Mouse (Mus musculus) CH12.LX (cell line): ENCODE results near the gene Cog3. TPM values are rescaled to one million over a fixed set of nuclear protein-coding genes. Genes with fewer than 3 reads are reported as not detected.

Experiments used
- DNase-seq: peaks from one replicate; pipeline ENCODE4 v3.0.0-alpha.2; 2013; ENCODE audit errors: extremely low read depth
- H3K27ac ChIP-seq: 2 replicates; pipeline ENCODE4 v1.5.1; 2012; ENCODE audit warnings: low read depth, mild to moderate bottlenecking, control low read depth, moderate library complexity; ENCODE audit not compliant: insufficient read depth
- H3K27me3 ChIP-seq: replicated peaks from 2 replicates; pipeline ENCODE3; 2012; ENCODE audit warnings: inconsistent platforms
- H3K36me3 ChIP-seq, 2 experiments: replicated peaks in 1 of 2; 2 replicates each; pipeline versions ENCODE3 to v1.6.1; 2012; ENCODE audit warnings: inconsistent platforms in 1 of 2, low read length in 1 of 2, mild to moderate bottlenecking in 1 of 2, mixed read lengths in 1 of 2, moderate library complexity in 1 of 2; ENCODE audit not compliant: control insufficient read depth in 1 of 2, insufficient read depth in 1 of 2
- H3K4me1 ChIP-seq, 2 experiments: 2 replicates each; pipeline ENCODE4 v1.6.1; 2012; ENCODE audit warnings: inconsistent platforms in 1 of 2, moderate library complexity in 1 of 2; ENCODE audit not compliant: insufficient read depth in 2 of 2, control insufficient read depth in 1 of 2
- H3K4me2 ChIP-seq: 2 replicates; pipeline ENCODE4 v1.6.1; 2012; ENCODE audit warnings: low read depth, mild to moderate bottlenecking, control low read depth; ENCODE audit not compliant: poor library complexity, insufficient read depth, severe bottlenecking
- H3K4me3 ChIP-seq, 3 experiments: fragments of 150-350 bp in 1 of 3; sonication (generic) in 1 of 3; replicated peaks in 1 of 3; 2 replicates each; pipeline versions ENCODE3 to v1.5.1; 2011 to 2012; ENCODE audit warnings: low read depth in 2 of 3, low read length in 2 of 3, mild to moderate bottlenecking in 2 of 3, moderate library complexity in 2 of 3, control low read depth in 1 of 3, improper control_type of control experiment in 1 of 3, inconsistent platforms in 1 of 3, mixed read lengths in 1 of 3; ENCODE audit not compliant: poor library complexity in 1 of 3
- H3K79me2 ChIP-seq: replicated peaks from 2 replicates; pipeline ENCODE4 v1.6.1; 2012; ENCODE audit warnings: mild to moderate bottlenecking, moderate library complexity; ENCODE audit not compliant: control insufficient read depth, poor library complexity, insufficient read depth, severe bottlenecking; ENCODE audit errors: extremely low read depth
- H3K9ac ChIP-seq: 2 replicates; pipeline ENCODE4 v1.6.1; 2012; ENCODE audit warnings: low read depth, mild to moderate bottlenecking, control low read depth, moderate library complexity; ENCODE audit not compliant: insufficient read depth
- H3K9me3 ChIP-seq: replicated peaks from 2 replicates; pipeline ENCODE3; 2012; ENCODE audit warnings: low read length, inconsistent platforms, mixed read lengths
- CHD1 ChIP-seq: IDR thresholded peaks from 2 replicates; pipeline ENCODE4 v1.6.1; 2012; ENCODE audit warnings: low read depth, low read length, improper control_type of control experiment, inconsistent platforms
- CHD2 ChIP-seq: IDR thresholded peaks from 2 replicates; pipeline ENCODE4 v1.6.1; 2011; ENCODE audit warnings: low read length, improper control_type of control experiment
- CTCF ChIP-seq, 2 experiments: IDR thresholded peaks in 1 of 2; conservative IDR thresholded peaks in 1 of 2; 2 replicates each; pipeline ENCODE4 v1.5.1; 2011 to 2012; ENCODE audit warnings: low read depth in 2 of 2, low read length in 2 of 2, improper control_type of control experiment in 1 of 2, inconsistent platforms in 1 of 2, mild to moderate bottlenecking in 1 of 2, moderate library complexity in 1 of 2
- ETS1 ChIP-seq: conservative IDR thresholded peaks from 2 replicates; pipeline ENCODE4 v1.6.1; 2012; ENCODE audit warnings: low read depth, mild to moderate bottlenecking, inconsistent platforms, low read length, improper control_type of control experiment, moderate library complexity
- GABPA ChIP-seq: IDR thresholded peaks from 2 replicates; pipeline ENCODE4 v1.6.1; 2012; ENCODE audit warnings: low read depth, low read length, improper control_type of control experiment, inconsistent platforms; ENCODE audit not compliant: insufficient replicate concordance
- JUN ChIP-seq: IDR thresholded peaks from 2 replicates; pipeline ENCODE4 v1.6.1; 2011; ENCODE audit warnings: low read depth, mild to moderate bottlenecking, low read length, improper control_type of control experiment, moderate library complexity; ENCODE audit not compliant: insufficient read depth
- JUND ChIP-seq: conservative IDR thresholded peaks from 2 replicates; pipeline ENCODE4 v1.6.1; 2011; ENCODE audit warnings: low read depth, low read length, improper control_type of control experiment
- KAT2A ChIP-seq: IDR thresholded peaks from 2 replicates; pipeline ENCODE4 v1.6.1; 2012; ENCODE audit warnings: low read length, improper control_type of control experiment, inconsistent platforms; ENCODE audit not compliant: insufficient replicate concordance
- MEF2A ChIP-seq: IDR thresholded peaks from 2 replicates; pipeline ENCODE4 v1.6.1; 2014; ENCODE audit warnings: low read depth, mild to moderate bottlenecking, inconsistent platforms, low read length, improper control_type of control experiment, borderline replicate concordance
- MXI1 ChIP-seq: IDR thresholded peaks from 2 replicates; pipeline ENCODE4 v1.6.1; 2011; ENCODE audit warnings: mild to moderate bottlenecking, low read depth, low read length, improper control_type of control experiment
- MYC ChIP-seq: IDR thresholded peaks from 2 replicates; pipeline ENCODE4 v1.6.1; 2011; ENCODE audit warnings: low read depth, mild to moderate bottlenecking, improper control_type of control experiment, low read length
- NELFE ChIP-seq: IDR thresholded peaks from 2 replicates; pipeline ENCODE4 v1.6.1; 2011; ENCODE audit warnings: low read depth, low read length, improper control_type of control experiment
- RCOR1 ChIP-seq: conservative IDR thresholded peaks from 2 replicates; pipeline ENCODE4 v1.6.1; 2012; ENCODE audit warnings: low read depth, mild to moderate bottlenecking, inconsistent platforms, low read length, improper control_type of control experiment
- TBP ChIP-seq: conservative IDR thresholded peaks from 2 replicates; pipeline ENCODE4 v1.6.1; 2011; ENCODE audit warnings: low read depth, low read length, improper control_type of control experiment
- UBTF ChIP-seq: IDR thresholded peaks from 2 replicates; pipeline ENCODE4 v1.6.1; 2012; ENCODE audit warnings: low read depth, mild to moderate bottlenecking, inconsistent platforms, low read length, improper control_type of control experiment, moderate library complexity
- ZC3H11A ChIP-seq: IDR thresholded peaks from 2 replicates; pipeline ENCODE4 v1.6.1; 2012; ENCODE audit warnings: low read depth, mild to moderate bottlenecking, inconsistent platforms, low read length, improper control_type of control experiment
- dilution Hi-C: fragments of 300-500 bp; cut with MboI; formaldehyde crosslinking; loops from 2 replicates; pipeline ENCODE4 v1.14.3; 2020; ENCODE audit warnings: low sequenced_read_pairs; ENCODE audit not compliant: extremely low pct_unique_long_range_greater_than_20kb, extremely low pct_ligation_motif_present
- in situ Hi-C: fragments of 300-500 bp; cut with MboI; formaldehyde crosslinking; loops from 3 replicates; pipeline ENCODE4 v1.14.3; 2019; ENCODE audit warnings: low sequenced_read_pairs, low pct_ligation_motif_present, low pct_unique_long_range_greater_than_20kb, mixed read lengths
- polyA plus RNA-seq: library from polyadenylated mRNA; unstranded; fragments of >175 nt; gene quantifications from 2 replicates; pipeline ENCODE4 v1.2.1, GENCODE M21; 2012; ENCODE audit warnings: low read depth; ENCODE audit not compliant: insufficient read length
- total RNA-seq, 2 experiments: library from RNA; depleted of rRNA; stranded (reverse); fragments of 300-350 nt in 1 of 2; fragments of >200 nt in 1 of 2; gene quantifications; 2 replicates each; pipeline ENCODE4 v1.2.3; 2012 to 2014

The Cog3 gene
- total and polyA plus RNA-seq, 3 experiments, result 13.6 to 21.0 (median 15.3) TPM

- Histone ChIP-seq H3K27ac (no peak overlapping the region), H3K4me2 (no peak overlapping the region), H3K4me3 (no peak overlapping the region), H3K27me3 (no peaks in the 10 kb centered on the region), H3K9ac (no peak overlapping the region), H3K4me1 (peaks cover 5 to 10% of the 10 kb centered on the region in 2 experiments), H3K36me3 (peaks cover 0 to 24% of the 10 kb centered on the region in 2 experiments), H3K9me3 (no peaks in the 10 kb centered on the region), H3K79me2 (peaks cover 23% of the 10 kb centered on the region)
- in situ Hi-C loops, result no loop called here
- DNase-seq, result no peak
- dilution Hi-C loops, result no loop called here
- TF ChIP-seq MEF2A, result no peak
- no peak for TF ChIP-seq ETS1
- no peak for TF ChIP-seq CHD1
- TF ChIP-seq GABPA, result no peak
- TF ChIP-seq MYC, result no peak
- no peak for TF ChIP-seq NELFE
- TF ChIP-seq JUND, result no peak
These were observed 2.7 kb upstream of the Cog3 start for GRCm38 (mm10) chr14:75756971-75757370.

GRCm38 (mm10) chr14:75753206-75753605 lies 1.1 kb downstream of the Cog3 start:
- Histone ChIP-seq H3K79me2 (peaks cover 56% of the 10 kb centered on the region), H3K4me3 (peak overlapping the region; percentile 89 to 99 (median 96)), H3K4me2 (peak overlapping the region; percentile 78), H3K36me3 (peaks cover 5 to 26% of the 10 kb centered on the region in 2 experiments), H3K4me1 (peaks cover 5 to 37% of the 10 kb centered on the region in 2 experiments), H3K9me3 (no peaks in the 10 kb centered on the region), H3K27me3 (no peaks in the 10 kb centered on the region), H3K27ac (no peak overlapping the region), H3K9ac (peak overlapping the region; percentile 95)
- dilution Hi-C loops (no loop called here), in situ Hi-C loops (no loop called here)
- no peak for DNase-seq
- TF ChIP-seq CTCF (conservative IDR thresholded peaks at IDR 0.05 in 1 of 2, IDR thresholded peaks at IDR 0.05 in 1 of 2; ENCODE audit: low read depth in 2 of 2, low read length in 2 of 2) (no peak), JUN (no peak), KAT2A (no peak), RCOR1 (no peak), CHD1 (no peak), CHD2 (no peak), MXI1 (no peak), UBTF (no peak), JUND (no peak), TBP (no peak), ZC3H11A (no peak)
